Mouse (Mus musculus) liver, embryonic 14.5 days (tissue): Measurements from ENCODE around the gene Cmip. TPM values are rescaled to one million over a fixed set of nuclear protein-coding genes. Genes with fewer than 3 reads are reported as not detected.
A peak's percentile ranks its signal among the peaks of the same experiment; 100 is the strongest.

Experiments used
- ATAC-seq: fragments of 200-750 bp; cut with Nextera tagmentation; 2 replicates; pipeline ENCODE4 v1.8.0; 2017; ENCODE audit warnings: moderate number of reproducible peaks, mild to moderate bottlenecking, moderate library complexity; ENCODE audit not compliant: insufficient read depth
- DNase-seq, 3 experiments: peaks; one replicate each; pipeline ENCODE4 v3.0.0-alpha.2; 2012 to 2013; ENCODE audit warnings: low read depth in 3 of 3, low spot score in 3 of 3
- H3K27ac ChIP-seq: fragments of 300-500 bp; sonication (generic); 2 replicates; pipeline ENCODE4 v1.5.1; 2014; ENCODE audit warnings: moderate library complexity, mild to moderate bottlenecking, control low read depth, inconsistent platforms
- H3K27me3 ChIP-seq: fragments of 300-500 bp; sonication (generic); 2 replicates; pipeline ENCODE4 v1.6.1; 2014; ENCODE audit warnings: mild to moderate bottlenecking, low read length, moderate library complexity; ENCODE audit not compliant: control insufficient read depth, insufficient read depth
- H3K36me3 ChIP-seq: fragments of 300-500 bp; sonication (generic); replicated peaks from 2 replicates; pipeline ENCODE4 v1.6.1; 2014; ENCODE audit warnings: low read depth; ENCODE audit not compliant: control insufficient read depth, insufficient read depth
- H3K4me1 ChIP-seq, 2 experiments: fragments of 200-500 bp in 1 of 2; fragments of 300-500 bp in 1 of 2; sonication (generic) in 1 of 2; replicated peaks; 2 replicates each; pipeline ENCODE4 v1.6.1; 2012 to 2014; ENCODE audit warnings: antibody characterized with exemption in 1 of 2, inconsistent platforms in 1 of 2, low read length in 1 of 2; ENCODE audit not compliant: control insufficient read depth in 2 of 2, insufficient read depth in 2 of 2
- H3K4me2 ChIP-seq: fragments of 300-500 bp; sonication (generic); 2 replicates; pipeline ENCODE4 v1.6.1; 2014; ENCODE audit warnings: low read depth, mild to moderate bottlenecking, control low read depth, moderate library complexity
- H3K4me3 ChIP-seq, 2 experiments: fragments of 200-500 bp in 1 of 2; fragments of 300-500 bp in 1 of 2; sonication (generic) in 1 of 2; 2 replicates each; pipeline ENCODE4 v1.5.1; 2012 to 2014; ENCODE audit warnings: low read depth in 2 of 2, low read length in 2 of 2, mild to moderate bottlenecking in 2 of 2, control low read depth in 1 of 2, inconsistent platforms in 1 of 2, moderate library complexity in 1 of 2; ENCODE audit not compliant: insufficient read depth in 1 of 2
- H3K9ac ChIP-seq: fragments of 300-500 bp; sonication (generic); replicated peaks from 2 replicates; pipeline ENCODE4 v1.6.1; 2014; ENCODE audit warnings: mild to moderate bottlenecking, control low read depth, moderate library complexity
- H3K9me3 ChIP-seq: fragments of 300-500 bp; sonication (generic); 2 replicates; pipeline ENCODE4 v1.6.1; 2016; ENCODE audit warnings: low read length, mixed read lengths; ENCODE audit not compliant: control insufficient read depth
- CTCF ChIP-seq: IDR thresholded peaks from 2 replicates; pipeline ENCODE4 v1.5.1; 2016; ENCODE audit warnings: antibody characterized with exemption, low read depth, control low read depth
- EP300 ChIP-seq: IDR thresholded peaks from 2 replicates; pipeline ENCODE4 v1.6.1; 2016; ENCODE audit warnings: antibody characterized with exemption, low read depth
- WGBS: fragments of 180-500 bp; shearing (Covaris S2); extraction: QIAGEN DNeasy Blood & Tissue Kit; methylation state at CpG from one replicate; pipeline ENCODE4 v1.1.7; 2014; ENCODE audit not compliant: insufficient replicate concordance; 5-methylcytosine and 5-hydroxymethylcytosine counted together
- polyA plus RNA-seq, 2 experiments: library from polyadenylated mRNA; depleted of rRNA in 1 of 2; stranded (reverse) in 1 of 2; unstranded in 1 of 2; fragments of >200 nt; fragmentation: Nextera tagmentation in 1 of 2; extraction: Ambion mirVana in 1 of 2; gene quantifications; 2 replicates each; pipeline versions ENCODE4 v1.2.1 to v1.2.3; 2012 to 2014

Gene Cmip
- polyA plus RNA-seq, 2 experiments = 6.7 to 10.4 TPM

DNA sequence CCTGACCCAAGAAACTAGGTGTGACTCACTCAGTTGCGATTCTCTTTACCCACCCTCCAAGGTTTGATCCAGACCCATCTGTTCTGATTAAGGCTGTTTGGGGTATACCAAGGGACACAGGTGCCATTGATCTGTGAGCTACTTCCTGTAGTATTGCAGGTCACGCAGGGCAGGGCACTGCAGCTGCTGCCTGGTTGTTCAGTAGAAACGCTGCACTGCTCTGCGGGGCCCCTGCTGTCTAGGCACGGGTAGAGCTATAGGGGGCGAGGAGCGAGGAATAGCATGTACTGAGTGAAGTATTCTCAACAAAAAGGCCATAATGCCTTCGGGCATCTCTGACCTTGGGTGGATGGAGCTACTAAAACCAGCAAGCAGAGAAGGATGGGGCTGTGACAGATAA lies 175.2 kb downstream of the Cmip start:
- TF ChIP-seq CTCF = no peak
- no peaks in the 10 kb centered on the region for H3K9me3 ChIP-seq
- no peak overlapping the region for H3K9ac ChIP-seq
- no peaks in the 10 kb centered on the region for H3K27me3 ChIP-seq
- no peaks in the 10 kb centered on the region for H3K4me1 ChIP-seq
- ATAC-seq = no peak
- WGBS = 78% methylated on average over 8 of the region's 8 CpGs
- H3K36me3 ChIP-seq = peaks cover 11% of the 10 kb centered on the region
- no peak overlapping the region for H3K27ac ChIP-seq
- no peak overlapping the region for H3K4me2 ChIP-seq
- DNase-seq = no peak
- no peak overlapping the region for H3K4me3 ChIP-seq

DNA sequence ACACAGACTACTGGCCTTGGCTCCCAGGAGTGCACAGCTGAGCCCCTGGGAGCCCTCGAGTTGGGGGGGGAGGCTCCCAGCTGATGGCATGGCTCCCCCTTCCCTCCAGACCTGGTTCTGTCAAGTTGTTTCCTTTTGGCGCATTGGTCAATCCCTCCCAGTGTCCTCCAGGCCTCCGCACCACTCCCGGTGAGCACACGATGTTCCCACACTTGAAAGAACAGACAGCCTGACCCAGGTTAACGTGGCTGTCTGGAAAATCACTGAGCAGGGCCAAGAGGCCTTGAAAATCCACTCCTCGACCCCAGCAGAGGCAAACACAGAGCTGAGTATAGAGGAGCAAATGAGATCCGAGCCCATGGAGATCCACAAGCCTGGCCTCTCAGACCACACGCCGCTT lies 177.1 kb downstream of the Cmip start:
- ATAC-seq (no peak), DNase-seq (no peak)
- Histone ChIP-seq H3K4me2 (no peak overlapping the region), H3K4me3 (no peak overlapping the region), H3K27me3 (no peaks in the 10 kb centered on the region), H3K9ac (no peak overlapping the region), H3K4me1 (no peaks in the 10 kb centered on the region), H3K9me3 (no peaks in the 10 kb centered on the region), H3K27ac (no peak overlapping the region), H3K36me3 (peaks cover 11% of the 10 kb centered on the region)
- TF ChIP-seq EP300 (no peak), CTCF (no peak)
- WGBS = 82% methylated on average over 10 of the region's 10 CpGs

DNA sequence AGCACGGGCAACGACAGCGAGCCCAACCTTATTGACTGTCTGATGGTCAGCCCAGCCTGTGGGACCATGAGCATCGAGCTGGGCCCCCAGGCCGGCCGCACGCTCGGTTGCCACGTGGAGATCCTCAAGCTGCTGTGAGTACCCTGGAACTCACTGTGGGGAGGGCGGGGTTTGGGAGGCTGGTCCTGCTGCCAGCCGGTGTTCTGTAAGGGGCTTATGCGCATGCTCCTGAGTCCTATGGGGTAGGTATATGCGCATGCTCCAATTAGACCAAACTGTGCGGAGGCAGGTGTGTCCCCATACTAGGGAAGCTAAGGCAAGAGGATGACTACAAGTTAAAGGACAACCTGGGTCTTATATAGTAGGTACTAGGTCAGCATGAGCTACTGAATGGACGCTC lies 179.9 kb downstream of the Cmip start:
- no peak overlapping the region for H3K4me3 ChIP-seq
- no peaks in the 10 kb centered on the region for H3K9me3 ChIP-seq
- H3K4me1 ChIP-seq = peaks cover 0 to 5% of the 10 kb centered on the region in 2 experiments; a peak in 2 of 4 replicates
- no peaks in the 10 kb centered on the region for H3K27me3 ChIP-seq
- no peak for ATAC-seq
- H3K4me2 ChIP-seq = no peak overlapping the region
- DNase-seq = no peak
- no peak overlapping the region for H3K9ac ChIP-seq
- TF ChIP-seq EP300 (no peak), CTCF (no peak)
- peaks cover 7% of the 10 kb centered on the region for H3K36me3 ChIP-seq
- WGBS = 92% methylated on average over 15 of the region's 15 CpGs
- no peak overlapping the region for H3K27ac ChIP-seq

DNA sequence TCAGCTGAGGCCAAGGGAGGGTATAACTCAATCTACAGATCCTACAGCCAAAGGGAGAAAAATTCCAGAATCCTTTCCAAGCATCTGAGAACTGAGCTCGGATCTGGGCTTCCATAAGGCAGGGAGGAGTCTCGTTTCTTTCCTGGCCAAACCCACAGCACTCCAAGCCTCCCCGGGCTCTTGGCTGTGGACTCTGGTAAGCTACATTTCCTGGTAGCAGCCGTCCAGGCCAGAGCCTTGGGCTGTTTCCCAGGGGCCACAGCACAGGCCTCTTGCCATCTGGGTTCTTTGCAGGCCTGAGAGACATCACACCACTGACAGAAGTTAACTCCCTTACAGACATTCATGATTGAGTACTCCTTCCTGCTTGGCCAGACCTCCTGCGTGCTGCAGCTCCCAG lies 180.8 kb downstream of the Cmip start:
- peaks cover 7% of the 10 kb centered on the region for H3K36me3 ChIP-seq
- ATAC-seq (no peak), DNase-seq (no peak)
- no peaks in the 10 kb centered on the region for H3K27me3 ChIP-seq
- TF ChIP-seq CTCF (no peak), EP300 (no peak)
- H3K4me1 ChIP-seq = peaks cover 0 to 5% of the 10 kb centered on the region in 2 experiments; a peak in 2 of 4 replicates
- WGBS = 77% methylated on average over 5 of the region's 5 CpGs
- no peak overlapping the region for H3K4me3 ChIP-seq
- H3K9me3 ChIP-seq = no peaks in the 10 kb centered on the region
- no peak overlapping the region for H3K27ac ChIP-seq
- H3K4me2 ChIP-seq = no peak overlapping the region
- no peak overlapping the region for H3K9ac ChIP-seq

DNA sequence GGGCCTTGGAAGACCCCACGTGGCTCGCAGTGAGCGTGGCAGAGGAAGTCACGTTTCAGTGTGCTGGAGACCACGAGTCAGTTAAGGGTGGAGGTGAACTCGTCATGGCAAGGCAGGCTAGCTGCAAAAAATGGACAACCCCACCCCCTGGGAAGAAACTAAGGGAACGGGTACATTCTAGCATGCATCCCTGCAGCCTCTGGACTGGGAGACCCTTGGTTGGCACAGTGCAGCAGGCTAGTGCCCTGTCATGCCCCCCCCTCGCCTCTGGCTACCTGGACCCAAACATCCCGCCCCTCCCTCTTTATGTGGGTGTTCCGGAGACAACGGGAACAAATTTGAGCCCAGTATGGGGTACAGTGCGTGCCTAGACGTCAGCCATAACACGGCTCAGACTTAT lies 183.5 kb downstream of the Cmip start:
- WGBS = 70% methylated on average over 14 of the region's 14 CpGs
- DNase-seq (no peak), ATAC-seq (peak; percentile 39)
- no peak for TF ChIP-seq EP300
- TF ChIP-seq CTCF = no peak
- H3K9ac ChIP-seq = no peak overlapping the region
- H3K4me3 ChIP-seq = no peak overlapping the region
- H3K4me2 ChIP-seq = no peak overlapping the region
- H3K9me3 ChIP-seq = no peaks in the 10 kb centered on the region
- peaks cover 4% of the 10 kb centered on the region for H3K36me3 ChIP-seq
- peaks cover 0 to 5% of the 10 kb centered on the region in 2 experiments; a peak in 2 of 4 replicates for H3K4me1 ChIP-seq
- no peaks in the 10 kb centered on the region for H3K27me3 ChIP-seq
- H3K27ac ChIP-seq = no peak overlapping the region

DNA sequence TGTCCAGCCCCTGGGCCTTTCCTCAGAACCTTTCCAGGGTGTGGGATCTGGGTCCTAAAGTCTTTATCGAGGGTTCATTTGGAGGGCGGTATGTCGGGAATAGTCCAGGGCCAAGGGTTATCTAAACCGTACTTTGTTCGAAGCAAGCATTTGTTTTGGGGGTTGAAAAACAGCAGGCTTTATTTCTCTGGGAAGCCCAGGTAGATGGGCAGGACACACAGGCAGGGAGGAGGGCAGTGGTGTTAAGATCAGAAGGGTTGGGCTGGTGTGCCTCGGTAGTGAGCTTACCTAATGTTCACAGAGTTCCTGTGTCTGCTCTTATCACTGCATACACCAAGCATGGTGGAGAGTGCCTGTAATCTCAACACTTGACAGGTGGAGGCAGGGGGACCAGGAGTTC lies 183.9 kb downstream of the Cmip start:
- H3K4me2 ChIP-seq = no peak overlapping the region
- no peaks in the 10 kb centered on the region for H3K9me3 ChIP-seq
- ATAC-seq = peak; percentile 66
- peaks cover 7% of the 10 kb centered on the region for H3K36me3 ChIP-seq
- no peak overlapping the region for H3K9ac ChIP-seq
- H3K27ac ChIP-seq = no peak overlapping the region
- peaks cover 0 to 5% of the 10 kb centered on the region in 2 experiments; a peak in 2 of 4 replicates for H3K4me1 ChIP-seq
- no peak overlapping the region for H3K4me3 ChIP-seq
- H3K27me3 ChIP-seq = no peaks in the 10 kb centered on the region
- peak; percentile 16 to 29 (median 17) for DNase-seq
- TF ChIP-seq CTCF (no peak), EP300 (no peak)
- 74% methylated on average over 6 of the region's 6 CpGs for WGBS
